Mouse (Mus musculus): Measurements from ENCODE around the gene Ccdc88c.

Ccdc88c gene

DNA sequence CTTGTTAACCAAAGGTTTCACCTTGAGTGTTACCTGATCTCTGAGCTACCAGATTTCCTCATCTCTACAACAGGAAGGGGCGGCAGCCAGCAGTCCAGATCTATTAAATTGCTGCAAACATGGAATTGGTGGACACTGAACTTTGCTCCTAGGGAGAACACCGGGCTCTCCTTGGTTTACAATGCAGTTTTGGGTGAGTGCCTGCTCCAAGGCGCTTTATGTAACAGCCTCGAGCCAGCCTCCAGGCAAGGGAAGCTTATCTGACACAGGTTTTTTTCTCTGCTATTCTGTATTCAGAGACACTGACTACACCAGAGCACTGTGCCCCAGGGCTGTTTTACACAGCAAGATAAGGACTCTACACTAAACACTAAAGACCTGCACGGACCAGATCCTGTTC, 94.1 kb downstream of the Ccdc88c start:
- DNase-seq (ENCODE audit: extremely low read depth, low read depth) = no peak

DNA sequence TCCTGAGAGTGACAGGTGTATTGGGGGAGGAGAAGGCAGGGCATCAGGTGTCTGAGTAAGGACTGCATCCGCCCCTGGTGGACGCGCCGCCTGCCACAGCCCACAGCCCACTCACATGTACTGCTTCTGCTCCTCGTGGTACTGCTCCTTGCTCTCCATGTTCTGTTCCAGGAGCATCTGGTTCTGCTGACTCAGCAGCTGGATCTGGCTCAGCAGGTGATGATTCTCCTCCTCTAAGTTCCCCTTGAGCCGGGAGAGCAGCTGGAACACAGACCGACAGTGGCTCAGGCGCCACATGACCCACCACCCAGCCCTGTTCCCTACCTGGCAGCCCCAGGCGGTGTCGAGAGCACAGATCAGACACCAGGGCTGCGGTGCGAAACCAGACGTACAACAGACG, 97.2 kb downstream of the Ccdc88c start:
- no peak for DNase-seq (ENCODE audit: extremely low read depth, low read depth)

- no peak for DNase-seq (ENCODE audit: extremely low read depth, low read depth)
Observed at GRCm38 (mm10) chr12:100928286-100928685, 100.6 kb downstream of the Ccdc88c start.

DNA sequence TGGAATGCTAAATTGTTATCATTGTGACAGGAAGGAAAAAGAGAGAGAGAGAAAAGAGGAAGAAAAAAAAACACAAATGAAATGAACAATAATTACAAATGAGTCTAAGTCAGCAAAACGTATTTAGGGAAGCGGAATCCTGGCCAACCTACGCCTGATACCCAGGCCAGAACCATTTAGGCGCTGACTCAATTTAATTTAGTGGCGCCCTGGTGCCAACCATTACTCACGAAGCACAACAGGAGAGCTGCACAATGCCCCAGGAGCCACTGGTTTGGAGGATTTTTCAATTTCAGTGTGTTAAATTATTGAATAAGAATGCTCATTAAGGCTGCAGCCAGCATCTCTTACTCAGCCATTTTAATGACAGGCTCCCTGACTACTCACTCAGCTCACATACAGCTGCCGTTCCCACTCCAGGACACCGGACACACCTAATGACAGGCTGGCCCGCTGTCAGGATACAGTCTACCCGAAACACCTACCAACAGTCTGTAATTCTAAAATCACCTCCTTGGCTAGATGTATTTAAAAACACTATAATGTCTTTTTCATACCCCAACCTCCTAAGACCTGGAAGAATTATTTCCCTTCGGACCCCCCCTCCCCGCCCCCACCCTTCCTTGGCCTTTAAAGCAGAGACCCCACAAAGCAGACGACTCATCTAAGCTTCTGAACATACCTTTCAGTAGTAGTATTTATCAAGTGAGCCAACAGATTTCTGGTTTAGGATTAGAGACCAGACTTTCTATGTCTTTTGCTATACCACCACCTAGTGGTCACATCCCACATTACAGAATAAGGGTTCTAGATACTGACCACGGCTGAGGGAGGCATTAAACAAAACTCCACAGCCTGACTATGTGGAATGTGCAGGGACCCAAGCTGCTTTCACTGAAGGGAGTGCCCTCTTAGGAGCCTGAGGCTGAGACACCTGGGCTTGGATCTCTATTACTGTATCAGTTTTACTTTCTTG, 102.9 kb downstream of the Ccdc88c start:
- peak; percentile 41 for DNase-seq (ENCODE audit: extremely low read depth, low read depth)

DNA sequence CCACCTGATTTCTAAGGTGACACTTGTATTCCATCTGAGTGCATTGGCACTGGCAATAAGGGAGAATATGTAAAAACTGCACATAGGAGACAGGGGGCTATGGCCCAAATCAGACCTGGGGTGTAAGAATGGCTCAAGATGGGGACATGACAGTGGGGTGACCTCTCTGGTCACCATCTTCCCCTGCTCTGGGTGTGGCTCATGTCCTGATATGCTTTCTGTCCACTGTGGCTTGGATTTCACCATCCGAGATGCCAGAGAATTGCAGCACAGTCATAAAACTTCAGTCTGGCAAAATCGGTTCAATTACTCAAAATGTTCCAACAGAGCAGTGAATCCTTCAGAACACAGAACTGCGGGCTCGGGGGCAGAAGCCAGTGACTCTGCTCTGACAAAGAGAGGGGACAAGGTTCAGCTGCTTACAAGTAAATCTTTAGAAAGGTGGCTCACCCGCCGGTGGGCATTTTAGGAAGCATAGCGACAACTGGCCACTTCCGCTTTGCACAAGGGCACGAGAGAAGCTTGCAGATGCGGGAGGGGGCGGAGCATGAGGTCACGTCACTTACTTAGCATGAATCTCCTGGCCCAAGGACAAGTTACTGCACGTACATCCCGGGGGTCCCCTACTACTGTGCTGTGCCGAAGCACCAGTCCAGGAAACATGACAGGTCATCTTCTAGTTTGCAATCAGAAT, 104.1 kb downstream of the Ccdc88c start:
- no peak for DNase-seq (ENCODE audit: extremely low read depth, low read depth)

GRCm38 (mm10) chr12:100910731-100911130, 118.1 kb downstream of the Ccdc88c start:
- DNase-seq (ENCODE audit: extremely low read depth, low read depth) = no peak

DNA sequence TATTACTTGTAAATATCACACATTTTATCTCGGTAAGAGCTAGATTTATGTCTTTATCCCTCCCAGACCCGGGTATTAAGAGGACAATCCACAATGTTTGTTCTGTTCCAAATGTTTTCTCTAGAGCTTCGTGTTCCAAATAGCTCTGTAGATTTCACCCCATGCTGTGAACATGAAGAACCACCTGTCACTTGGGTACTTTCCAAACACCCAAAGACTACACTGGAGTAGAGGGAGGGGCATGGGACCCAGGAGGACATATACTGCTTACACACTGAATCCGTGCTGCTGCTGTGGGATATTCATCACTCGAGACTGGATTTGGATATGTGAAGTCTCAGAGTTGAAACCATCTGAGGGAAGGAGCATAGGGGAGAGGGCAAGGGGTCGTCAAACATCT, 119.1 kb downstream of the Ccdc88c start:
- DNase-seq (ENCODE audit: extremely low read depth, low read depth) = no peak

DNA sequence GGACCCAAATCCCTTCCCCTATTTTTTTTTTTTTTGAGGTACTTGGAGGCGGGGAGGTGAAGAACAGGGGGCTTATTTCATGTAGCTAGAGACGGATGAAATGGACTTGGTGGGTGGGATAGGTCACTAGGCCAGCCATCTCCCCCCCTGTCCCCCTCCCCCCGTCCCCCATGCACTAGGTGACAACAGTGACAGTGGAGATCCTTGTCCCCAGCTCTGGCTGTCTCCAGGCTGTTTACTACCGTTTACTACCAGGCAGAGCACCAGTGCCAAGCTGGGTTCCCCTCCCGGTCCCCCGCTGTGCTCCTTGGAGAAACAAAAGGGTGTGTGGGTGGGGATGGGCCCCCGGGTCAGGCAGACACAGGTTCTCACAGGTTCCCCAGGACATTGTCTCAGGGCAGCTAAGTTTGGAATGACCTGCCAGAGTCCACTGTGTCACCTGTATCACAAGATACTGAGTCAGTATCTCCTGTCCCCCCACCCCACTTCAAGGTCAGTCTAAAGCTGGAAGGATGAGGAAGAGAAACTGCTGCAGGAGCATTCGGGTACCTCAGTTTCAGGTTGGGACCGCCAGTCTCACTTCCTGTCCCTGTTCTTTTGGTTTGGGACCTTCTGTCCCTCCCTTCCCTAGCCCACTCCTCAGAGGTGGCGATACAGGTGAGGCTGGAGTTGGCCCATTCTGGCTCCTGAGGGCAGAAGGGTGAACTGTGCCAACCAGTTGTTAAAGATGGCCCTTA, 120.4 kb downstream of the Ccdc88c start:
- no peak for DNase-seq (ENCODE audit: extremely low read depth, low read depth)

- DNase-seq (ENCODE audit: extremely low read depth, low read depth) = no peak
Observed at GRCm38 (mm10) chr12:100907598-100908297, 121.1 kb downstream of the Ccdc88c start, which contains the start of gene Gpr68. Gene Gpr68 (minus strand): TSS chr12:100908198.

- no peak for DNase-seq (ENCODE audit: extremely low read depth, low read depth)
Observed at GRCm38 (mm10) chr12:100906861-100907260, 122.0 kb downstream of the Ccdc88c start.

DNA sequence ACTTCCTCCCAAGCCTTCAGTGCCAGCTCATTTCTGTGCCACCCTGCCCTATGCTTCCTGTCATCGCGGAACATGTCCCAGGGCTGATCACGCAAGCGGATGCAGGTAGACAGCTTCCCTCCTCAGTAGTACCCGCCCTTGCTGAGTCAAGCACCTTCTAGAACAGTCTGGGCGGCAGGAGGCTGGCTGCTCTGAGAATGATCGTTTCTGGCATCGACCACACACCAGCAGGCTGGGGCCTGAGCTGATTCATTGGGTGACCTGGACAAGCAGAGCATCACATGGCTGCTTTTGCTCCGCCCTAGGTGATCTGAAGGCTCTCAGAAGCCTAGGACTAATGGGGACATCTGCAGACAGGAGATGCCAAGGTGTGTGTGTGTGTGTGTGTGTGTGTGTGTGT, 125.1 kb downstream of the Ccdc88c start:
- no peak for DNase-seq (ENCODE audit: extremely low read depth, low read depth)

GRCm38 (mm10) chr12:100901386-100901785, 127.5 kb downstream of the Ccdc88c start:
- no peak for DNase-seq (ENCODE audit: extremely low read depth, low read depth)

DNA sequence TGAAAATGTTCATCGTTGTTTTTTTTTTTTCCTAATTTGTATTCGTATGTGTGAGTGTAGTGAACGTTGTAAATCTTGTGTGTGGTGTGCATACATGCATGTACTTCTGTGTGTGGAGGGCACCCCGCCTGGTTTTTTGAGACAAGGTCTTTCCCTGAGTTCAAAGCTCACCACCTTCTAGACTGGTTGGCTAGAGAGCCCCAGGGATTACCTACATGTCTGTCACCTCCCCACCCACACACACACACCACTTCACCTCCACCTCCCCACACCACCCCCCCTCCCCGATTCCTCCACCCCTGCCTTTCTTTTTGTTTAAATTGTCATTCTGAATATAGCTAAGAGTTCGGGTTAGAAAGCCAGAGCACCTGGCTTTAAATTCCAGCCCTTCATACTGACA, 128.0 kb downstream of the Ccdc88c start:
- DNase-seq (ENCODE audit: extremely low read depth, low read depth) = no peak

DNA sequence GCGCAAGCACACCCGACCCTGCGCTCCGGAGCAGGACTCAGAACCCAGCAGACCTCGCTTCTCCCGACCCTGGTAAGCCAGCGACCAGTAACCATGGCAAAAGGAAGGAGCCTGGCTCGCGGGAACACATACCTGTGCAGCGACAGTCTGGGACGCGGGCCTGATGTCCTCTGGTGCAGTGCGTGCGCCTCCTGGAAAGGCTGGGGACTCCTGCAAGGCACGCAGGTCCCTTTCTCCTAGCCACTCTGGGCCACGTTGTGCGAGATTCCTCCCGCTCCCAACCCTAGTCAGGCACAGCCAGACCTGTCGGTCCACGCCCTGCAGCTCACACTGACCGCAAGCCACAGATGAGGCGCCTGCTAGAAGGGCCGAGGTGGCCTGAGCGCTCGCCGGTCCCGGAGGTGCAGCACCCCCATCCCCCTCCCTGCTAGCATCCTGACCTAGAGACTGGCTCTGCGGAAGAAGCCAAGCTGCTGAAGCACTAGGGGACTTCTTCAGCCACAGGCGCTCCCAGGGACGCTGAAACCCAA, 129.7 kb downstream of the Ccdc88c start:
- no peak for DNase-seq (ENCODE audit: extremely low read depth, low read depth)

DNA sequence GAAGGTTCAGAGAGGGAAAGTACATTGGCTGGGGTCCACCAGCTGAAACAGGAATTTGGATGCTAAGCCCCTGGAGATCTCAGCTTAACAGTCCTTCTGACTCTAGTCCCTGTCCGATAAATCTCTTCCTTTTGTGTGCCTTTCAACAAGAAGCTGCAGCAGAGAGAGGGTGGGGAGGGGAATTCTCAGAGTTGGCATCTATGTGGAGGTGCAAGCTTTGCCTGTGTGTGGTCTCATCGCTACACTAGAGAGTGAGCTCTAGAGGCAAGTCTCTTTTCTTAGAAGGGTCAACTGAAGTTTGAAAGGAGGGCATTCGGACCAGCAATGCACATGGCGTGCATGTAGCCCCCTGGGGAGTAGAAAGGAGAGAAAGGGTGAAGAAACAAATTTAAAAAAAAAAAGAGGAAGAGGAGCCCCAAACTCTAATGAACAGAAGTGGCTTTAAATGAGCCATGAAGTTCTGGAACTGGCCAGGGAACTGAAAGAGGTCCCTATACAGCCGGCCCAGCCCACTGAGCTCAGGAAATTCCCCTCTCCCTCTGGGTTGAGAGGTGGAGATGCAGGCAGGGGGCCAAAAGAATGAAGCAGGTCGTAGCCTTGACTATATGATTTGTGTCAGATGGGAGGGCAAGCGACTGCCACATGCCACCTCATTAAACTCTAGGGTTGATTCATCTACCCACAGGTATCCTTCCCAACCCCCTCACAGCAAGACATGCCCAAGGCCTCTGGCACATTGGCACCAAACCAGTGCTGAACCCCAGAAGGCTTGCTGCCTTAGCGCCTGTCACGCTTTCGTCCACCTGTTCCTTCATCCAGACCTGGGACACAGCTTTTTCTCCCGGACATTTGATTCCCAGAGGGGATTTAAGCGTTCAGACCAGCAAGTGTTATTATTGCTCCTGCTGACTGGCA, 130.9 kb downstream of the Ccdc88c start:
- DNase-seq (ENCODE audit: extremely low read depth, low read depth) = no peak

- DNase-seq (ENCODE audit: extremely low read depth, low read depth) = no peak
Observed at GRCm38 (mm10) chr12:100896661-100897060, 132.2 kb downstream of the Ccdc88c start.

DNA sequence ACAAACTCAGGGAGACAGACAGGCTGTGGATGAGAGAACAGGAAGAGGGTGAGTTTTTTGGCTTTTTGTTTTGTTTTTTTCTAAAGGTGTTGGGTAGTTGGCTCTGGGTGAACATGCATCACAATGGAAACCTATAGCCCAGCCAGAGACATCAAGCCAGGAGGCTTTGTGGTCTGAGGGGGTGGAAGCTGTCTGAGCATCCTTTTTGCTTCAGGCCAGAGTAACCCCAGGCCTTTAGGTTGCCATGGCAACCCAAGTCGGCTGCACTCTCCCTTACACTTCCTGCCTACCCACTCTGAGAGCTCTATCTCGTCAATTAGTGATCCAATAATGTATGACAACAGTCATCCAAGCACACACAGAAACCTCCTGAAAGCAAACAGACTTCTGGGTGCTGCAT, 133.4 kb downstream of the Ccdc88c start:
- DNase-seq (ENCODE audit: extremely low read depth, low read depth) = no peak

- DNase-seq (ENCODE audit: extremely low read depth, low read depth) = no peak
Observed at GRCm38 (mm10) chr12:100890548-100890947, 138.3 kb downstream of the Ccdc88c start.

DNA sequence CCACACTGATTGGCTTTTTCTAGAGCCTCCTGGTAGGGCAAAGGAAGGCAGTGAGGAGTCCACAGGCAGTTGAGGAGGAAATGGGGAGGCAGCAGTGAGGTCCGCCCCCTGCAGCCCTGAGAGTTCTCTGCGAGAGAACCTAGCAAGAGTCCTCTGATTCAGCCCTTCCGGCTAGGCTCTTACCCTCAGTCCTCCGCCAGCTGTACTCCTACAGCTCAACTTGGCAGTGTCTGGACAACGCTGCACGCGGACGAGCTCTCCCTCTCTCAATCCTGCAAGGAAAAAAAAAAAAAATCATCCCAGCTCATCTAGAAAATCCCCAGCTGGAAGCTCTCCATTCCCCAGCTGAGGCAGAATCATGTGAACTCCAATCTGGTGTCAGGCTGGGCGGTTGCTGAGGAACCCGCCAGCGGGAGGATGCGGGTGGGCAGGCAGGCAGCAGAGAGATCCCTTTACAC, 141.0 kb downstream of the Ccdc88c start:
- no peak for DNase-seq (ENCODE audit: extremely low read depth, low read depth)

DNA sequence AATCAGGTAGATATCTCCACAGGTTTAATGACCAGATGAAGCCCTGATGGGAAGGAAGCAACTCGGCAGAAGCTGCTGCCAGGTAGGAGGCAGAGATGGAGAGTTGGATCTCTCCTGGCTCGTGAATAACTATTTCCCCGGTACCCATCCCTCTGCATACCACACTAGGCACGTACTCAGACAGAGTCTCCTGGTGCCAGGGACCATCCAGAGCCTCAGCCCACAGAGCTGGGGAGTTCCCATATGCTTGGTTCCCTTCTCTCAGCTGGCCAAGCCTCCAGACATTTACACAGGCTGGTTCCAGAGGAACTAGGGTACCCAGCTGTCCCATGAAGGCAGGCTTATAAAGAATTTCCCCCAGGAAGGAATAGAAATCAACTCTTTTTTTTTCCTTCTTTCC, 142.0 kb downstream of the Ccdc88c start:
- no peak for DNase-seq (ENCODE audit: extremely low read depth, low read depth)
